Mouse (Mus musculus) myocyte (in vitro differentiated cells): ENCODE data around the gene Fads3. TPM values are rescaled to one million over a fixed set of nuclear protein-coding genes. Genes with fewer than 3 reads are reported as not detected.

Source experiments
- H3K27me3 ChIP-seq: one replicate; pipeline ENCODE4 v1.6.1; 2011; ENCODE audit not compliant: control insufficient read depth, insufficient read depth, insufficient read length
- H3K36me3 ChIP-seq: one replicate; pipeline ENCODE4 v1.6.1; 2011; ENCODE audit not compliant: control insufficient read depth, insufficient read depth
- H3K4me2 ChIP-seq: one replicate; pipeline ENCODE4 v1.6.1; 2011; ENCODE audit warnings: low read depth, control low read depth
- H3K4me3 ChIP-seq: one replicate; pipeline ENCODE4 v1.5.1; 2011; ENCODE audit warnings: mild to moderate bottlenecking, control low read depth, moderate library complexity
- H3K79me2 ChIP-seq: one replicate; pipeline ENCODE4 v1.6.1; 2011; ENCODE audit not compliant: control insufficient read depth, insufficient read depth
- H3ac ChIP-seq: one replicate; pipeline ENCODE4 v1.6.1; 2011; ENCODE audit not compliant: control insufficient read depth, insufficient read length
- CEBPB ChIP-seq: IDR thresholded peaks from 2 replicates; pipeline ENCODE4 v1.6.1; 2011; ENCODE audit warnings: mild to moderate bottlenecking, moderate library complexity; ENCODE audit not compliant: poor library complexity, insufficient read depth, severe bottlenecking
- E2F4 ChIP-seq: IDR thresholded peaks from one replicate; pipeline ENCODE4 v1.6.1; 2011; ENCODE audit warnings: mild to moderate bottlenecking, control low read depth, moderate library complexity; ENCODE audit not compliant: insufficient read depth
- MAX ChIP-seq: IDR thresholded peaks from one replicate; pipeline ENCODE4 v1.6.1; 2011; ENCODE audit warnings: low read depth, mild to moderate bottlenecking, control low read depth
- MYOD1 ChIP-seq, 3 experiments: IDR thresholded peaks; one replicate each; pipeline ENCODE4 v1.6.1; 2011; ENCODE audit warnings: control low read depth in 2 of 3, low read depth in 2 of 3, mild to moderate bottlenecking in 2 of 3, moderate library complexity in 1 of 3; ENCODE audit not compliant: insufficient read length in 2 of 3, control insufficient read depth in 1 of 3
- MYOG ChIP-seq, 3 experiments: IDR thresholded peaks; one replicate each; pipeline ENCODE4 v1.6.1; 2011; ENCODE audit warnings: control low read depth in 2 of 3, low read depth in 2 of 3, mild to moderate bottlenecking in 2 of 3; ENCODE audit not compliant: insufficient read length in 2 of 3, control insufficient read depth in 1 of 3, insufficient read depth in 1 of 3
- POLR2A ChIP-seq: IDR thresholded peaks from one replicate; pipeline ENCODE4 v1.6.1; 2011; ENCODE audit warnings: low read depth, mild to moderate bottlenecking, control low read depth, moderate library complexity; ENCODE audit not compliant: insufficient read length
- POLR2AphosphoS2 ChIP-seq: IDR thresholded peaks from one replicate; pipeline ENCODE4 v1.6.1; 2011; ENCODE audit warnings: low read depth, control low read depth; ENCODE audit not compliant: insufficient read length
- REST ChIP-seq: IDR thresholded peaks from one replicate; pipeline ENCODE4 v1.6.1; 2011; ENCODE audit warnings: mild to moderate bottlenecking, control low read depth, moderate library complexity; ENCODE audit not compliant: insufficient read depth, insufficient read length
- SRF ChIP-seq: IDR thresholded peaks from one replicate; pipeline ENCODE4 v1.6.1; 2011; ENCODE audit warnings: low read depth; ENCODE audit not compliant: control insufficient read depth, insufficient read length
- TCF12 ChIP-seq: IDR thresholded peaks from one replicate; pipeline ENCODE4 v1.6.1; 2011; ENCODE audit warnings: mild to moderate bottlenecking, control low read depth; ENCODE audit not compliant: poor library complexity, insufficient read depth, severe bottlenecking
- TCF3 ChIP-seq: IDR thresholded peaks from one replicate; pipeline ENCODE4 v1.6.1; 2011; ENCODE audit warnings: low read depth, control low read depth; ENCODE audit not compliant: insufficient read length
- USF1 ChIP-seq: IDR thresholded peaks from one replicate; pipeline ENCODE4 v1.6.1; 2011; ENCODE audit warnings: low read depth, mild to moderate bottlenecking, control low read depth, moderate library complexity
- polyA plus RNA-seq: library from polyadenylated mRNA; unstranded; fragments of >200 nt; fragmentation: generic; extraction: Trizol; gene quantifications from one replicate; pipeline ENCODE4 v1.2.1, GENCODE M21; 2012; ENCODE audit warnings: missing spikeins

Fads3 gene
- polyA plus RNA-seq, 1 experiment = 557 TPM

DNA sequence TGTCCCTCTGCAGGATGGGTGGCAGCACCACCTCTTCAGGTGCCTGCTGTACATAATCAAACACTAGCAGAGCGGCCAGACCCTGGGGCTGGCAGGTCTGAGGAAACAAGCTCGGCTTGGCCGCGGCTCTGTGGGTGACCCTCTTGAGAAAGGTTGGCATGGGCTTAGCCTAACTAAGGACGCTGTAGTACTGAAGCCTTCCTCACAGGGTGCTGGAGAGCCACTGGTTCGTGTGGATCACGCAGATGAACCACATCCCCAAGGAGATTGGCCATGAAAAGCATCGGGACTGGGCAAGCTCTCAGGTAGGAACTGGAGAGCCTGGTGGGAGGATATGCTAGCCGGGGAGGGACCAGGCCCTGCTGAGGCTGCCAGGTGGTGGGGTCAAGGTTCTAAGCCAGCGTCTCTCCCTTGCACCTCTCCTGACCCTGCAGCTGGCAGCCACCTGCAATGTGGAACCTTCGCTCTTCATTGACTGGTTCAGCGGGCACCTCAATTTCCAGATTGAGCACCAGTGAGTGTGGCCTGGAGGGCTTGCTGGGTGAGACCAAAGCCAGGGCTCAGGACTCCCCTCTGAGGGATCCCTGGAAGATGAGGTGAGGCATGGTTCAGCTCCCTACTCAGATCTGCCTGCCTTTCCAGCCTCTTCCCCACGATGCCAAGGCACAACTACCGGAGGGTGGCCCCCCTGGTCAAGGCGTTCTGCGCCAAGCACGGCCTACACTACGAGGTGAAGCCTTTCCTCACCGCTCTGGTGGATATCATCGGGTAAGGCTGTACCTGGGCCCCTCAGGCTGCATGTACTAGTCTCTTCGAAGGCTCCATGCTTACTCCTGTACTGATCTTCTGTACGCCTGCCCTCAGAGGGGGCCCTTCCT, 14.7 kb downstream of the Fads3 start:
- no peak for TF ChIP-seq SRF
- TF ChIP-seq POLR2A = peak; percentile 48
- TF ChIP-seq POLR2AphosphoS2 = peak; percentile 83
- TF ChIP-seq MYOD1 (IDR thresholded peaks at IDR 0.05; ENCODE audit: control insufficient read depth in 1 of 3, insufficient read length in 2 of 3, low read depth in 2 of 3) = no peak
- TF ChIP-seq E2F4 = no peak
- no peak for TF ChIP-seq MYOG (IDR thresholded peaks at IDR 0.05; ENCODE audit: control insufficient read depth in 1 of 3, insufficient read depth in 1 of 3, insufficient read length in 2 of 3, low read depth in 2 of 3)
- no peak for TF ChIP-seq REST
- TF ChIP-seq CEBPB = no peak
- no peak for TF ChIP-seq TCF12
- TF ChIP-seq MAX = no peak
- no peak for TF ChIP-seq USF1
- TF ChIP-seq TCF3 = no peak
- Histone ChIP-seq H3K4me2 (no peak overlapping the region), H3K79me2 (peaks cover 12% of the 10 kb centered on the region), H3K4me3 (no peak overlapping the region), H3K36me3 (peaks cover 80% of the 10 kb centered on the region), H3K27me3 (no peaks in the 10 kb centered on the region), H3ac (no peak overlapping the region)

DNA sequence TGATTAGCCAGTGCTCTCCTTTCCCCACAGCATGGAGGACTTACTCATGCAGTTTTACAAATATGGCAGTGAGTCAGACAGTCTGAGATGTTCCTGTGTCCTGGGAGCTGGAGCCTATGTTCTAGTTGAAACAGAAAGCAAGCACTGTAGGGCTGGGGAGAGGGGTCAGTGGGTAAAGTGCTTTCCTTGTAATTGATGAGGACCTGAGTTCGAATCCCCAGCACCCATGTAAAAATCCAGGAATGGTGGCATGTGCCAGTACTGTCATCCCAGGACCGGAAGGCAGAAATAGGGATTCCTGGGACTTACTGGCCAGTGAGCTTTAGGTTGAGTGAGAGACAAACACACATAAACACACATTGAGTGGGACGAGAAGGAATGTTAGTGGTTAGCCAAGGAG, 15.3 kb downstream of the Fads3 start:
- no peaks in the 10 kb centered on the region for H3K27me3 ChIP-seq
- H3K79me2 ChIP-seq = peaks cover 5% of the 10 kb centered on the region
- no peak overlapping the region for H3K4me3 ChIP-seq
- no peak overlapping the region for H3K4me2 ChIP-seq
- H3ac ChIP-seq = no peak overlapping the region
- TF ChIP-seq CEBPB (no peak), MYOG (IDR thresholded peaks at IDR 0.05; ENCODE audit: control insufficient read depth in 1 of 3, insufficient read depth in 1 of 3, insufficient read length in 2 of 3, low read depth in 2 of 3) (no peak), TCF12 (no peak), REST (no peak), E2F4 (no peak), MAX (no peak), TCF3 (no peak), MYOD1 (IDR thresholded peaks at IDR 0.05; ENCODE audit: control insufficient read depth in 1 of 3, insufficient read length in 2 of 3, low read depth in 2 of 3) (no peak)
- peaks cover 83% of the 10 kb centered on the region for H3K36me3 ChIP-seq

DNA sequence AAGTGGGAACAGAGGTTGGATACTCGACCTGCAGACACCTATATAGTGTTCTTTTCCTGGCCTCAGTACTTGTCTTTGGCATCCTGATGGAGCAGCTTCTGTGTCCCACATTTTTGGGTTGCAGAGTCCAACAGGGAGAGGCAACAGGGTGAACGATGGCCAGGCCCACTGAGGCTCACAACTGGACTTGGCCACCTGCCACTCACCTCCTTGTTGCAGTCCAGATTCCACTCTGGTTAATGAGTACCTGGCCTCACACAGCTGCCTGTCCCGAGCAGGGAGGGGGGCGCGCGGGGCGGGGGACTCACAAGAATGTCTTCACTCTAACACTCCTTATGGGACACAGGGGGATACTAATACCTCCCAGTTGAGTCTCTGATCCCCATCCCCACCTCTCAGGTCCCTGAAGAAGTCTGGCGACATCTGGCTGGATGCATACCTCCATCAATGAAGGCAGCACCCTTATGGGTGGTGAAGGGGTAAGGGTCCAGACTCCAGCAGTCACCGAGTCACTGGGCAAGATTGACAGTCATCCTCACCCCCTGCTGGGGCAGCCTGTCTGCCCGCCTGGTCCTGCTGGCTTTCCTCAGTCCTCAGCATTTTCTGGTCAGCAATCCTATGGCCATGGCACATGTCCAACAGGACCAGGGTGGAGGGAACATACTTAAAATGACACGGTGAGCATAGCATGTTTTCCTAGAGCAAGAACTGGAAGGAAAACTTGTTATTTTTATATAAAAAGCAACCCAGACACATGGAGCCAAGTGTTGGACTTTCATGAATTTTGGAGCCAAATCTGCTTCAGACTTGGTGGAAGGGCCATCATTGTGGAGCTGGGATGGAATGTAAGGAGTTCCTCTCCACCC, 16.4 kb downstream of the Fads3 start:
- Histone ChIP-seq H3ac (no peak overlapping the region), H3K4me2 (no peak overlapping the region), H3K27me3 (no peaks in the 10 kb centered on the region), H3K79me2 (no peaks in the 10 kb centered on the region), H3K36me3 (peaks cover 82% of the 10 kb centered on the region), H3K4me3 (no peak overlapping the region)
- TF ChIP-seq E2F4 = no peak
- peak; percentile 13 for TF ChIP-seq POLR2AphosphoS2
- no peak for TF ChIP-seq MYOD1 (IDR thresholded peaks at IDR 0.05; ENCODE audit: control insufficient read depth in 1 of 3, insufficient read length in 2 of 3, low read depth in 2 of 3)
- no peak for TF ChIP-seq TCF12
- TF ChIP-seq CEBPB = no peak

DNA sequence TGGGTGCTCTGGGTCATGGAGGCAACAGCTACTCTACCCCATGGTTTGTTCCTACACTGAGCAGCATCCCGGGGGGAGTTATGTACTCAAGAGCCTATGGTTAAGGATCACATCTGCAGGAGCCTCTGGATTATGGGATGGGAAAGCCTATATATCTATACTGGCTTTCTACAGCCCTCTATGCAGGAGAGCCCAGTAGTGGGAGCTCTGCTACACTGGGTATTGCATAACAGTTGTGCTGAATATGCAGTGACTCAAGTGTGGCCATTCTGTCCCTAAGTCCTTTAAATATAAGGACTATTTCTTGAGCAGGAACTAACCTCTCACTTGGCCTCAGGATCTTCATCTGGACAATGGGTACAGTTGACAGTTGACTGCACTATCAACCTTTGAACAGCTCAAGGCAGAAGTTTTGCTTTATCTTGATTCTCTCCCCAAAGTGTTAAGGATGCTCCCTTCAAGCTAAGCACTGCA, 17.0 kb downstream of the Fads3 start:
- Histone ChIP-seq H3K79me2 (no peaks in the 10 kb centered on the region), H3K4me2 (no peak overlapping the region), H3K4me3 (no peak overlapping the region), H3ac (no peak overlapping the region), H3K36me3 (peaks cover 75% of the 10 kb centered on the region), H3K27me3 (no peaks in the 10 kb centered on the region)
- TF ChIP-seq MYOD1 (IDR thresholded peaks at IDR 0.05; ENCODE audit: control insufficient read depth in 1 of 3, insufficient read length in 2 of 3, low read depth in 2 of 3) (no peak), TCF12 (no peak), CEBPB (0 out of 2 replicates have a peak, but pooled peaks have one; percentile 16)
